Mouse (Mus musculus) cerebellum, postnatal 25 days (tissue): ENCODE data around the gene Kif5c.

Experiments used
- DNase-seq, 2 experiments: peaks; one replicate each; pipeline ENCODE4 v3.0.0; 2021; ENCODE audit warnings: mixed read lengths in 2 of 2

Gene Kif5c

DNA sequence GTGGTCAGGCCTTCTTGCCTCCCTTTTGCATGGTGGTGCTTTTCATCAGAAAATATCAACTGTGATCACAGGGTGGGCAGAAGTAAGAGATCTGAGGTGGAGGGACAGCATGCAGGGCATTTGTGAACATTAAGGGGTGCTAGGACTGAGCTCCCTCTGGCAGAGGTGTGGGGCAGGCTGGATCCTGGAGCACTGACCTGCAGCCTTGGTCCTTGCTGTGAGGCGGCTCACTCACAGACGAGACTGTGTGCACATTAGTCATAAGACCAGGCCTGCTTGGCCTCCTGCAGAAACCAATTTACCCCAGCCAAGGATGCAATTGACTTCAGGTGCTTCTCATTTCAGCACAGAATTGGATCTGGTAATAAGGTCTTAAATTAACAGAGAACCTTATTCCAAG lies 128.6 kb downstream of the Kif5c start:
- DNase-seq = no peak

DNA sequence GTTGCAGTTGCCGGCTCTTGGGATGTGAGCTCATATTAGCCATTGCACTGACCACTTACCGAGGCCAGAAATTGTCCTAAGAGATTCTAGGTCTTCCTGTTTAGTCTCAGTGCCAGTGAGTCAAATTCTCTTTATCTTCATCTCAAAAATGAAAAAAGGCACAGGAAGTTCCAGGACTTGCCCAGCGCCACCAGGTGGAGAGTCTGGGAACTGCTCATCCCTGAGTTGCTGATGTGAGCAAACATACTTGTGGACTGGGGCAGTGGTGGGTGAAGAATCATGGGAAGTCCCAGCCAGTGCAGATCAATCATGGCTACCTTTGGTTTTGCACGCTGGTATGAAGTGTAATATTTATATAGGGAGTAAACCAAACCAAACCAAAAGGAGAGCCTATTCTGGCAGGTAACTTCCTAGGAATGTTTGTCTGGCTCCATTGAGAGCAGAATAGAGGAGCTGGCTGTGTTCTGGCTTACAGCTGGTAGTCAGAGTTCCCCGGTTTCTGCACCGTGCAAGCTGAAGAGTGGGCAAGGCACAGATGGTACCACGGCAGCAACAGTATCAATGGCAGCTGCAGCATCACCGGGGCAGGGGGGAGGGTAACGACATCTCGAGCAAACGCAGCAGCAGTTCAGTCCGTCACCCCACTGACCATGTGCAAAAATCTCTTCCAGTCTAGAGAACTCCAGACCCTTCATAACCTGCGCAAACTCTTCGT lies 129.7 kb downstream of the Kif5c start:
- peak; percentile 62 to 76 for DNase-seq

DNA sequence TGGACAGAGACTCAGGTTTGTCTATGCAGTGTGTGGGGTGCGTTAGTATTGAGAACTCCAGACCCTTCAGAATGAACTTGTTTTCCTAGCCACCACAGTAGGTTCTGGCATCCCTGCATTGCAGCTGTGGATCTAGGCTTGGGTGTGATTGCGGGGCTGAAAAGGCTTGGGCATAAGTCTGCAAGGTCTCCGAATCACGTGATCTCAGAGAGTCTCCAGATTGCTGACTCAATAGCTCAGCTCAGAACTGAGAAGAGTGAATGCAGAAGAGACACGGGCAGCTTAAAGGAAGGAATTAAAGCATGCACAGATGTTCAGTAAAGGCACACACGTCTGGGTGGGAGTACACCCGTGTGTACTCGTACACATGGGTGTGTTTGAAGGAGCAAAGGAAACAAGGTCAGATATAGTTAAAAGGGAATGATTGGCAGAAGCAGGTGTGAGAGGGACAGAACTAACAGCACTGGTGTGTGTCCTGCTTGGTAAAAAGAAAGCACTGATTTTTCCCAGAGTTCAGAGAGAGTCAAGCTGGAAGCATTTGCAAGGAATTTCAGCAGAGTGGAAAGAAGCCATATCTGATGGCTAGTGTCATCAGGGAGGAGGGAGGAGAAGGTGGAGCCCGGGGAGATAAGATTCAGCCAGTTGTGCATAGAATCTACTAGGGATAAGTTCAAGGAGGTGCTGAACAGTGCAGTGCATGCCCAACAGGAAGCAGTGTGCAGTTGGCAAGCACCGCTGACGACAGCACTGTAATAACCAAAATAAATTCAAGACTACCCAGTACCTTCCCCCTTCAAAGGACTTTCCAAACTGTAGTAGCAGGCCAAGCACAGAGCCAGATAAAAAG lies 130.9 kb downstream of the Kif5c start:
- no peak for DNase-seq

DNA sequence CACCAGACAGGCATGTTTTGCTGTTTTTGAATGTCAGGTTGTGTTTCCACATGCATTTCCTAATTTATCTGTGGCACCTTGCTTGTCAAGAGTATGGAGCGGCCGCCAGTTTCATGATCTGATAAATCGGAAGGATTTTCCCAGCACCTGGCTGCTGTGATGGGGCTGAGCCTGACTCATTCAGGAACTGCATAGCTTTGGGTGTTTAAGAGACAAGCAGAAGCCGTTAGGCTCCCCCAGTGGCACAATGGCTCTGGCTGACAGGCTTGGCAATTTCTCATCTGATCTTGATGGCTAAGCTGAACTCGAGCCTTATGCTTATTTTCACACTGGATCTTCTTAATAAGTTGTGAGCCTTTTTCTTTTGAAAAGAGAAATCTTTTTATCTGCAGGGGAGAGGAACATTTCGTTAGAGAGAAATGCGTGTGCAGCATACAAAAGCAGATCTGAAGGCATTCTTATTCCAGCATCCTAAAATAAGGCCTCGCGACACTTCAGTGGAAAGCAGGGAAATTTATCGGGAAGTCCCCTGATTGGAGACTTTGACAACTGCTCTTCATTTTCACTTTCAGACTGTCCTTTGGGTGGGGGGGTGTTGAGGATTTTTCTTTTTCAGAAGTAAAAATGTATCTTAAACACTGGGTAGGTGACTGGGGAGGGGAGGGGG lies 132.6 kb downstream of the Kif5c start:
- DNase-seq = no peak

DNA sequence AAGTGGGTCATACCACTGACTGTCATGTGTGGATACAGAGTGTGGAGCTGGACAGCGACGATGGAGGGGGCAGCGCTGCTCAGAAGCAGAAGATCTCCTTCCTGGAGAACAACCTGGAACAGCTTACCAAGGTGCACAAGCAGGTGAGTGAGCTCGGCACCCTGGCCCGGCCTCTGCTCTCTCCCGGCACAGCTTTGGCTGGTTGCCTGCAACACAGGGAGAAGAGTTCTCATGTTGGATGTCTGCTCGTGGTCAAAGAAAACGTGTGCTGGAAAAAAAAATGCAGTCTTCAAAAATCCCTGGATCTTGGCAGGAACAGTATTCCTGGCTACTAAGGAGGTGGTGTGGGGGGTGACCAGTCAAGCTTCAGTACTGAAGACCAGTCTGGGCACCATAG lies 133.1 kb downstream of the Kif5c start:
- peak; percentile 59 to 75 for DNase-seq

DNA sequence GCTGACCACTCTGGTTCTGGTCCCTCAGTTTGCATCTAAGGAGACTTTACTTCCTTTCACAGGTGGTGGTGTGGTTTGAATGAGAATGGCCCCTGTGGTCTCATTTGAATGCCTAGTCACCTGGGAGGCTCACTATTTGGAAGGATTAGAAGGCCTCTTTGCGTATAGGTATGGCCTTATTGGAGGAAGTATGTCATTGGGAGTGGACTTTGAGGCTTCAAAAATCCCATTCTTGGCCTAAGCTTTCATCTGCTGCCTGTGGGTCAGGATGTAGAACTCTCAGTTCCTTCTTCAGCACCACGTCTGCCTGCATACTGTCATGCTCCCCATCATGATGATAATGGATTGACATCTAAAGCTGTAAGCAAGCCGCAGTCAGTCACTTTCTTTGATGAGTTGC lies 134.0 kb downstream of the Kif5c start:
- DNase-seq = no peak

DNA sequence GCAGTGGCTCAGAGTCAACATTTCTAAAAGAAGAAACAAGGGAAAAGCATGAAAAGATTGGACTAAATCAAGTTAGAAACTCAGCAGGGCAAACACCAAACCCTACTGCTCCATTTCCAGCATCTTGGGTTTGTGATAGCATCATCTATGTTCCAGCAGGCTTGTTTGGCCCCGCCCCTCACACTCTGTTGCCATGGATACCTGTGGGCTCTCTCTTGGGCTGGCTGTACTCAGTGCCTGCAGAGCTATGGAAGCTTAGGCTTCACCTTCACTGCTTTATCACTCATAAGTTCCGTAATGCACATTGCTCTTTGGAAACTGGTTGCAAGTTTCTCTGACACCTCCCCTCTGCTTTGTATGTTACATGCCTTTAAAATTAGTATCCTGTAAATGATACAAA lies 136.0 kb downstream of the Kif5c start:
- peak in 1 of 2 experiments; percentile 53 for DNase-seq

DNA sequence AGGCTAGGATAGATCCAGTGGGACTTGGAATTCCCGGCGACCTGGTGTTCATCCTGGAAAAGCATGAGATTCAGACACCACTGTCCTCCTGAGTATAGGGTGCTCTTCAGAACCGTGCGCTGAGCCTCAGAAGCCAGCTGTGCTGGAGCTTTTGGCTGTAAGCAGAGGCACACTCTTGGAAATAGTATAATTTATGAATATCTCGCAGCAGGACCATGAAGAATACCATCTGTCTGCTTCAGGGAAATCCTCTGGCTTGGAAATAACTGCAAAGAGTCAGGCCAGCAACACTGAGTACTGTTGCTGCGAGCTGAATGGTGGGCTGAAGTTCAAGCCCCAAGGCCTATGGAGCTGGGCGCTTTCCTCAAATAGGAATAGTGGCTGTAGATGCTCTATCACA lies 138.5 kb downstream of the Kif5c start:
- no peak for DNase-seq

DNA sequence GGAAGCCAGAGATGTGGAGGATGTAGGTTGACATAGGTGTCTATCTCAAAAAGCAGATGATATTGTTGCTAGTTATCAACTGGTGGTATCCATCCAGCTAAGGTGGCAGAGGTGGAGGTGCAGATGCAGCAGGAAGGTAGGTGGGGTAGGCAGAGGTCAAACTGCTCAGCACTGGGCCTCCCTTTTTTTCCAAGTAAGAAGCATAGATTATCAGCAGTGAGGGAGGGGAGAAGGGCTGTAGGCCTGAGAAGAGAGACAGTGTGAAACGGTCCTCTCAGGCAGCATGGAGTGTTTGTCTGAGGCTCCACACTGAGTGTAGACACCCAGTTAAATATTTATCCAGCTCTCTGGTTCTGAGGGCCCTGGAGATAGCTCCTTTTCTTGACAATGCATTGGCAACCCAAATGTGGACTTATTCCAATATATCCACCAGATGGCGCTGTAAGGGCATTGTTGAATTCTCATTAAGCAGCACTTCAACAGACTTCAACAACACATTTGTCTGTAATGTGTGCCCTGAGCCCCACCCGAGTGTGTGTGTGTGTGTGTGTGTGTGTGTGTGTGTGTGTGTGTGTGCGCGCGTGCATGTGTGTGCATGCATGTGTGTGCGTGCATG lies 145.3 kb downstream of the Kif5c start:
- peak; percentile 39 to 54 for DNase-seq

DNA sequence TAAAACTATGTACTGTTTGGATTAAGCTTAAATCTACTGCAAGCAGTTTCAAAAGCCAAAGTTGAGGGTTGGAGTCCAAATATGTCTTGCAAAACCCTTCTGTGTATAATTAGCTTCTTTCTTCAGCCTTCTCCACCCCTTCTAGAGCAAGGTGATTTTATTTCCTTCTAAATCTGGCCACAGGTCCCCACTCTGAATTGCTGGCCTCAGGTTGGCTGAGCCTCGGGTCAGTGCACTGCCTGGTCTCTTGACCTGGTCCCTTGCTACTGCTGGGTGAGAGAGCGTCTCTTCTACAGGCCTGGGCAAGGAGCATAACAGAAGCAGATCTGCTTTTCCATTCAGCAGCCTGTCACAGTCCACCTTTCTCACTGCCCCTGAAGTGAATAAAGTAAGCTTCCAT lies 149.8 kb downstream of the Kif5c start:
- DNase-seq = no peak

DNA sequence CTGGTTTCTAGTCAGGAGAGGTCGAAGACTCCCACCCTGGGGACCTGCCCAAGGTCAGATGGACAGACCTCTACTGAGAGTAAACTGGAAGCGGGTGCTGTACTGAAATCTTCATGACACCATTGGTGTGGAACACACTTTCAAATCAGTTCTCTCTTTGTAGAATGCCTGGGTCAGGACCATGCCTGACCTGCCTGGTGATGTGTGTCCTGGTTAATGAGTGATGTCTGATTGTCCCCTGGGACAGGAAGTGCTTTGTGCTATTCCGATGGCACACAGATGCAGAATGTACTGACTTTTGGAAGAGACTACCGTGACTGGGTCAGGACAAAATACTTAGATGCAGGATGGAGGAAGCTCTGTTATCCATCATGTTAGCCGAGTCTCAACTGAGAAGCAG lies 151.3 kb downstream of the Kif5c start:
- DNase-seq = no peak

DNA sequence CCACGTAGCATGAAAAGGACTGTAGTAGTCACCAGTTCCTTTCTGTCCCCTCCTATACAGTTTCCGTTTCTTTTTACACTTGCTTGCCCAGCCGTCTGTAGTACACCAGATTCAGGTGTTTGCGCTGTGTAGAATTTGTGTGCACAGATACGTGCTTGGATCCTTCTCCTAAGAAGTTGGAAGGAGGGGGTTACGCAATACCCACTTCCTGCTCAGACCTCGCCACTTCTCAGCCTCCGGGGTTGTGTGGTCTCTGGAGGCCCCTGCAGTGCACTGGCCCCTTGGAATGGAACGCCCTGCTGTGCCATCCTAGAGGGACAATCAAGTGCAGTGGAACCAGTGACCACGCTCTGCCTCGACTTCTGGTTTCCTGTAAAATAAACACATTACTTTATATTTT lies 152.1 kb downstream of the Kif5c start:
- DNase-seq = no peak

DNA sequence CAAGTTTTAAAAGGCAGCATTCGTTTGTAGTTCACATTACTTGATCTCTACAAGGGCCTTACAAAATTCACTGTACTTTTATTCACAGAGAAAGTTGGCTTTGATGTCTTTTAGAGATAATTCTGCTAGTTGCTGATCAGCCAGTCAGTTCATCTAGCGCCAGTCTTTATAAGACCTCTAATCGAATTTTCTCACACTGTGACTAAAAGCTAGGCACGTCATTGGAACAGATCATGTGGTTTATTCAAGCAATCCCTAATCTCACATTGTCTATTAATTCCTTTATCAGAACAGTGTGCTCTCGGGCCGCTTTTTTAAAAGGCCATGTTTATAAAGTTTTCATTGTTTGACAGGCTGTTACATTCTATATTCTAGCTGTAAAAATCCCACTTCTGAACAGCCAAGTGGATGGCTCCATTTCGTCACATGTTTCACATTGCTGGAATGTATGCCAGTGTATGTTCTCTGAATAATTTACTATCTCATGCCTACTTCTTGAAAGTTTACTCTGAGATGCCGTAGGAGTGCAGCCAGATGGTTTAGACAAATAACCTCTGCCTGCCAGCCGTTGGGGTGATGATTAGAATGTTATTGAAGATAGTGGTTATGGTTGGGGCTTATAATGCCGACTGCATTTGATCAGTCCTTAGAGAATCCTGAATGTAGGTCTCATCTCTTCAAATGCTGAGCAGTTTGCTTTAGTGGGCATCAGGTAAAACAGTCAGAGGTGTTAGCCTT lies 154.3 kb downstream of the Kif5c start:
- no peak for DNase-seq

DNA sequence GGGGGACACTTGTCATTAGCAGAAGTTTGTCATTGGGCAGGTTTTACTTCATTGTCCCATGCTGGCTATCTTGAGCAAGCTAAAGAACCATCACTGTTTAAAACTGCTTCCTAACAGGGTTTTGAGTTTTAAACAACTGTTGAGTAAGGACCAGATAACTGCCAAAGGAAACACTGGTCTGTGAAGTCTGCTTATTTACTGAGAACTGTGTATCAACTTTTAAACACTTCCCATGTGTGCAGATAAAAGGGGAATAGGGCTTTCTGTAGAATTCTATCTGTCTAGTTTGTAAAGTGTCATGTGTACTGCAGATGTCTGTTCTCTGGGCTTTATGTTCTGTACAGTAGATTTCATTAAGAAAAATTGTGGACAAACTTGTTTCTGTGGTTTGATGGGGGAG lies 155.1 kb downstream of the Kif5c start:
- no peak for DNase-seq

DNA sequence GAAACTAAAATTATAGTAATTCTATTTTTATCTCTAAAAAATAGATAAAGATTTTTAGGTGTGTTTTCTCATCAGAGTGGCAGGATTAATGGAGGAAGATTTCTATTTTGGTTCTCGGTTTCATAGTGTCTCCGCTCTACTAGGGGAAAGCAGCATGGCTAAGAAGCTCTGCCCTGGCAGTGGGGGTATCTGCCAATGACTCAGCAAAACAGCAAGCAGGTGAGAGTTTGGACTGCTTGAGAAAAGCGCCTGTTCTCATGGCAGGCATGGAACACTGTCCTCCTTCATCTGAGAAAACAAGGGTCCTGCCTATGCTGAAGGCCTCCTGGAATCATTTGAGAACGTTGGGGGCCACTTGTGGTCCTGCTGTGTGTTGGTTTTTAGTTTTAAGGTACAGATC lies 156.1 kb downstream of the Kif5c start:
- no peak for DNase-seq

DNA sequence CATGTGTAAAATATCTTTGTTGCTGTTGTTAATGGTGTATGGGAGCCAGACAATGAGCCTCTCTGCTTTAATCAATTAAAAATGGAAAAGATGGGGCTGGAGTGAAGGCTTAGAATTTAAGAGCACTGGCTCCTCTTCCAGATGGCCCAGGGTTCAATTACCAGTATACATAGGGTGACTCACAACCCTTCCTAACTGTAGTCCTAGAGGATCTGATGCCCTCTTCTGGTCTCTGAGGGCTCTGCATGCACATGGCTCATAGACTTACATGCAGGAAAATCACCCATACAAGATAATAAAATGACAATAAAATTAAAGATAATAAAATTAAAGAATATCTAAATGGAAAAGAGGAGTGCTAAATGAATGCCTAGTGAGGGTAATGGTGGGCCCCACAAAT lies 156.6 kb downstream of the Kif5c start:
- DNase-seq = peak in 1 of 2 experiments; percentile 44

DNA sequence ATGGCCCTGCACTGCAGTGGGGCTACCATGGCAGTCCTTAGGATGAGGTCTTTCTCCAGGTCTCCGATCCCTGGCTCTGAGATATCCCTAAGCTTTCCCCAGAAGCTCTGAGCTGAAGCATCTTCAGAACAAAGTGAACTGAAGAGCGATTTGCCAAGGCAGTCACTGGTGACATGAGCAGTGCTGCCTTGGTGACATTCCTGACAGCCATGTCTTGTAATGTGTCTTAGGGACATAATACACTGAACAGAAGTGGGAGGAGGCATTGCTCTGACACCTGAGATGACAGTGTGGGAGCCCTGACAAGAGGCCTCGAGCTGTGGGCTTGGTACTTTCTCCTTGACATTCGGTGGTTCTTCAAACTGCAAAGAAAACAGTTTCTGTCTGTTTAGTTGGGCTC lies 157.3 kb downstream of the Kif5c start:
- DNase-seq = no peak

DNA sequence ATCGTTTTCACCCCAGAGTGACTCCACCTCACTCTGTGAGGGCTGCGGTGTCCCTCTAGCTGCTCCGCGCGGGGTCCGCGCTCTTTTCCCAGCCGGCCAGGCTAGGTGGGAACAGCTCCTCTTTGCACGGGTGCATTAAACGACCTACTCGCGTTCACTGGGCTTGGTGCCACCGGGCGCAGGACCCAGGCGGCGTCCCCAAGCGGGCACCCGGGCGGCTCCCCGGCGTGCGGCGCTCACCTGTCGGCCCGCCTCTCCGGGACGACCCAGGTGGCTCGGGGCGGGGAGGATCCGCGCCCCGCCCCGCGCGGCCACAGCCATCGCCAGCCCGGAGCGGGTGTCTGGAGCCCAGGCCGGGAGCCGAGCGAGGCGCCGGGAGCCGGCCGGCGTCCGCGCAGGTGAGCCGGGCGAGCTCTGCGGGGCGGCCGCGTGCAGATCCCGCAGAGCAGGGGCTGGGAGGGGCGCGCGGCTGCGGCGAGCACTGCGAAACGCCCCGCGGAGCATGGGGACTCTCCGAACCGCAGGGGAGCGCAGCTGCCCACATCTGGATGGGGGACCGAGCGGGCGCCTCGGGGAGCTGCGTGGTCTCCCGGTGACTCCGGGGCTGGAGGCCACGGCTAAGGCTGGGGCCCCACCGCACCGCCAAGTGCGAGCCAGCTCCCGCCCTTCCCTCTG lies 168.4 kb downstream of the Kif5c start, which contains the start of gene Lypd6b:
TSS of gene Lypd6b (plus strand) at position 313 of the 675 bp plus-strand sequence.
- peak; percentile 47 to 52 for DNase-seq

DNA sequence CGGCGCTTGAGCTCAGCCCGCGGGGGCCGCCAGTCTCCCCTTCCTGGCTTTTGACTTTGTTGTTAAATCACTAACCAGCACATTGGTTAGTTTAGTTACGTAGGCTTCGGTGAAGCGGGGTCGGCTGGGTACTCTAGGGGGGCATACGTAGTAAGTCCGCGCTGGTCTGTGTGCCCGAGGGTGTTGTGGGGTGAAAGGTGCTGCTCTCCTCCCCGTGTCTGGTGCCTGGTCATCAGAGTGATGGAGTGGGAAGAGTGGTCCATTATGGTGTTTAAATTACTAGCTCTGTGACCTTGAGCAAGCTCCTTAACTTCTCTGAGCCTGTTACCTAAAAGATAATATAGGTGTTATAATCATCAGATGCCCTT lies 168.9 kb downstream of the Kif5c start:
- no peak for DNase-seq

DNA sequence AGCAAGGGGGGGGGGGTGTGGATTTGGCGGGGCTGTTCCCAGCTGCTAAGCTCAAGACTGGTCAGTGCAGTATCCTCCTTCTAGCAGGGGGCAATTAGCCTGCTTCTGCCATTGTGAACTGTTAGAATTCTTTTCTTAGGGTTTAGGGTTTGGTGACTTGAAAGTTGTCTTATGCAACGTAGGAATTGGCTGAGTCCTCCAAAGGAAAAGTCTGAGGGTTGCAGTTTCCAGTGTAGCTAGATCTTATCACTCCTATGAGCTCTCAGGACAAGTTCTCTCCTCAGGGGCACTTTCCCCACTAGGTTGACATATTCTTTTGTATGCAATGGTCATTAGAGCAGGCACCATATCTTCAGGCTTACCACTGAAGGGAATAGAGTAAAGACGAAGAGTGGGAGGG lies 169.5 kb downstream of the Kif5c start:
- DNase-seq = no peak

DNA sequence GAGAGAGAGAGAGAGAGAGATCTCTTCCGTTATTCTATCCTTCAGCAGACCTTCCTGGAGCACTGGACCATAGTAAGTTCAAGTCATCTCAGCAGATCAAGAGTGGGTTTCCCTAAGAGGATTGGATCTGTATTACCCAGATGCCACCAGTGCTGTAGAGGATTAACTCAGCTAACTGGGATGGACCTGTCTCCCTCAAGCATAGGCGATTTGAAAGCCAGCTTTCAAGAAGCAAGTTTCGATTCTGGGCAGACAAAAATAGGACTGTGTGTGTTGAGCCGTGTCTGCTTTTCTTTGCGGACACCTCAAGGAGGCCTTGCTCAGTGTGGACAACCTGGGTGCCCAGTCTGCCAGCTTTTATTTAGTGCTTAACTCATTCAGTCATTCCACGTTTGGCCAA lies 170.0 kb downstream of the Kif5c start:
- DNase-seq = no peak

DNA sequence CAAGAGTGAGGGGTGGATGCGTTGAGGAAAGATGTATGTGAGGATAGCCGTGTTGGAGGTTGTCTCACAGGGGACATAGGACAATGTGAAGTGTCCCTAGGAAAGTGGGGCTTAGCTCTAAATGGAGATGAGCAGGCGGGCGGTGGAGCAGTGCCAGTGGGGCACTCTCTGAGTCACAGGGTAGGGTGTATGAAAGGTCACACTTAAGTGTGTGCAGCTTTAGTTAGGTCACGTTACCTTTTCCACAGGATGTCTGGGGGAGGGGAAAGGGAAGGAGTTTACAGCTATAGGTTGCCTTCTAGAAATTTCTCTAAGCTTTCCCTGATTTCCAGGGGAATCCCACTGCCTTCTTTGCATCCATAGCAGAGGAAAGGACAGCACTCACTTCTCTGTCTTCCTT lies 170.4 kb downstream of the Kif5c start:
- no peak for DNase-seq
